Mouse (Mus musculus) intestine, embryonic 15.5 days (tissue): Measurements from ENCODE around the gene Nrip3. TPM values are rescaled to one million over a fixed set of nuclear protein-coding genes. Genes with fewer than 3 reads are reported as not detected.

Experiments
- ATAC-seq: fragments of 200-750 bp; cut with Nextera tagmentation; 2 replicates; pipeline ENCODE4 v1.8.0; 2017; ENCODE audit warnings: moderate TSS enrichment, moderate library complexity
- H3K27ac ChIP-seq: fragments of 300-500 bp; sonication (generic); 2 replicates; pipeline ENCODE4 v1.5.1; 2015; ENCODE audit warnings: mild to moderate bottlenecking, inconsistent platforms
- H3K27me3 ChIP-seq: fragments of 300-500 bp; sonication (generic); replicated peaks from 2 replicates; pipeline ENCODE4 v1.6.1; 2015; ENCODE audit warnings: inconsistent platforms
- H3K36me3 ChIP-seq: fragments of 300-500 bp; sonication (generic); 2 replicates; pipeline ENCODE4 v1.6.1; 2015; ENCODE audit warnings: inconsistent platforms
- H3K4me1 ChIP-seq: fragments of 300-500 bp; sonication (generic); replicated peaks from 2 replicates; pipeline ENCODE4 v1.6.1; 2015; ENCODE audit warnings: inconsistent platforms
- H3K4me2 ChIP-seq: fragments of 300-500 bp; sonication (generic); replicated peaks from 2 replicates; pipeline ENCODE4 v1.6.1; 2015; ENCODE audit warnings: mild to moderate bottlenecking, inconsistent platforms
- H3K4me3 ChIP-seq: fragments of 300-500 bp; sonication (generic); replicated peaks from 2 replicates; pipeline ENCODE4 v1.5.1; 2015; ENCODE audit warnings: inconsistent platforms
- H3K9ac ChIP-seq: fragments of 300-500 bp; sonication (generic); 2 replicates; pipeline ENCODE4 v1.6.1; 2015; ENCODE audit warnings: inconsistent platforms
- H3K9me3 ChIP-seq: fragments of 300-500 bp; sonication (generic); 2 replicates; pipeline ENCODE4 v1.6.1; 2016; ENCODE audit warnings: inconsistent platforms
- WGBS: fragments of 180-500 bp; shearing (Covaris S2); methylation state at CpG from one replicate; pipeline ENCODE4 v1.1.7; 2015; 5-methylcytosine and 5-hydroxymethylcytosine counted together
- polyA plus RNA-seq: library from polyadenylated mRNA; unstranded; fragments of >200 nt; fragmentation: Nextera tagmentation; extraction: Ambion mirVana; gene quantifications from 2 replicates; pipeline ENCODE4 v1.2.1, GENCODE M21; 2015

Gene Nrip3
- polyA plus RNA-seq = 0.33 and 0.36 TPM in 2 replicates

- Histone ChIP-seq H3K4me2 (peak within 1 kb of the TSS; percentile 98), H3K9me3 (no peaks in the 10 kb centered on the region), H3K27ac (no peak within 1 kb of the TSS), H3K36me3 (no peaks in the 10 kb centered on the region), H3K4me1 (peaks cover 12% of the 10 kb centered on the region), H3K9ac (peak within 1 kb of the TSS; percentile 24), H3K27me3 (peaks cover 32% of the 10 kb centered on the region), H3K4me3 (peak within 1 kb of the TSS; percentile 47)
- ATAC-seq = peak; percentile 95
- WGBS = 3% methylated on average over 52 of the region's 52 CpGs
These were observed at the start of gene Nrip3 for GRCm38 (mm10) chr7:109781470-109782203. TSS of gene Nrip3 (minus strand) at chr7:109782025.

DNA sequence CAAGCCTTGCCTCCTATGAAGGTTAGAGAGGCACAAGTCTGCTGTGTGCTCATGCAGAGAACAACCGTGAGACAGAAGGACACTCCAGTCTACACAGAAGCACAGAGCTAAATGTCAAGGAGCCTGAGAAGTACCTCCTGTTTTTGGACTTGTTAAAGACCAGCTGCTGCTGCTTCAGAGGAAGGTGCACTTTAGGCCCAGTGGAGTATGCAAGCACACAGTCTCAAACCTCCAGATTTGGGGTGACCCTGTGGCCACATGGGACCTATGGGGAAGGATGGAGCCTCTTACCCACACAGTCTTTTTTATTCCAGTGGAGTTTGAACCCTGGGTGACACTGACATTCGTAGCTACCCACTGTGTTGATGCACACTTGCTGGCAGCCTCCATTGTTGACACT is 49.6 kb upstream of the Nrip3 start:
- ATAC-seq = no peak

GRCm38 (mm10) chr7:109826911-109827310 is 45.1 kb upstream of the Nrip3 start:
- WGBS = 44% methylated on average over 8 of the region's 8 CpGs
- peak; percentile 47; the same call in 1 of the 2 replicates for ATAC-seq
- H3K4me2 ChIP-seq = no peak overlapping the region
- H3K36me3 ChIP-seq = no peaks in the 10 kb centered on the region
- 0 out of 2 replicates have a peak, but pooled peaks cover 4% of the 10 kb centered on the region for H3K4me1 ChIP-seq
- H3K9me3 ChIP-seq = no peaks in the 10 kb centered on the region
- H3K27ac ChIP-seq = no peak overlapping the region
- no peak overlapping the region for H3K4me3 ChIP-seq
- no peak overlapping the region for H3K9ac ChIP-seq
- no peaks in the 10 kb centered on the region for H3K27me3 ChIP-seq

More for the DNA sequence above, 49.6 kb upstream of the Nrip3 start:
- Histone ChIP-seq H3K4me1 (0 out of 2 replicates have a peak, but pooled peaks cover 4% of the 10 kb centered on the region), H3K27ac (no peak overlapping the region), H3K27me3 (no peaks in the 10 kb centered on the region), H3K9me3 (no peaks in the 10 kb centered on the region), H3K9ac (no peak overlapping the region), H3K36me3 (no peaks in the 10 kb centered on the region), H3K4me3 (no peak overlapping the region), H3K4me2 (no peak overlapping the region)
- WGBS = 63% methylated on average over 2 of the region's 2 CpGs

- H3K27ac ChIP-seq = peak overlapping the region; percentile 58; the same call in 1 of the 2 replicates
- WGBS = 43% methylated on average over 14 of the region's 14 CpGs
- H3K4me3 ChIP-seq = no peak overlapping the region
These were observed 43.5 kb upstream of the Nrip3 start for GRCm38 (mm10) chr7:109825293-109825692.

DNA sequence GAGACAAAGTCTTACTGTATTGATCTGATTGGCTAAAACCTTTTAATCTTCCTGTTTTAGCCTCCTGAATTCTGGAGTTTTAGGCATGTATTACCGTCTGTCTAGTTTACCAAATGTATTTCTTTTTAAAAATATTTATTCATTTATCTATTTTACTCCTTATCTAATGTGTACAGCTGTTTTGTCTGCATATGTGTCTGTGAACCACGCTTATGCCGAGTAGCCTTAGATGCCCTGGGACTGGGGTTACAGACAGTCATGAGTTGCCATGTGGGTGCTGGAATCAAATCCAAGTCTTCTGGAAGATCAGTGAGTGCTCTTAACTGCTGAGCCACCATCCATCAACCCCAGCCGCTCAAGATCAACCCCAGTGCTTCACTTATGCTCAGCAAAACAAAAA is 36.8 kb upstream of the Nrip3 start:
- Histone ChIP-seq H3K4me1 (no peaks in the 10 kb centered on the region), H3K4me2 (no peak overlapping the region), H3K9ac (no peak overlapping the region), H3K9me3 (no peaks in the 10 kb centered on the region), H3K27me3 (no peaks in the 10 kb centered on the region), H3K27ac (no peak overlapping the region), H3K36me3 (no peaks in the 10 kb centered on the region), H3K4me3 (no peak overlapping the region)
- whole genome bisulfite sequencing = 79% methylated on average over 4 of the region's 4 CpGs
- ATAC-seq = no peak

More at GRCm38 (mm10) chr7:109825293-109825692, 43.5 kb upstream of the Nrip3 start:
- ATAC-seq = peak; percentile 61
- Histone ChIP-seq H3K4me2 (peak overlapping the region; percentile 33; the same call in 1 of the 2 replicates), H3K4me1 (0 out of 2 replicates have a peak, but pooled peaks cover 4% of the 10 kb centered on the region), H3K27me3 (no peaks in the 10 kb centered on the region), H3K36me3 (no peaks in the 10 kb centered on the region), H3K9me3 (no peaks in the 10 kb centered on the region), H3K9ac (no peak overlapping the region)

GRCm38 (mm10) chr7:109817954-109818353 is 36.1 kb upstream of the Nrip3 start:
- no peak overlapping the region for H3K27ac ChIP-seq
- H3K4me2 ChIP-seq = no peak overlapping the region
- ATAC-seq = no peak

GRCm38 (mm10) chr7:109813330-109814140 is 31.7 kb upstream of the Nrip3 start:
- no peaks in the 10 kb centered on the region for H3K4me1 ChIP-seq
- H3K27me3 ChIP-seq = no peaks in the 10 kb centered on the region
- no peak overlapping the region for H3K27ac ChIP-seq
- WGBS = 67% methylated on average over 4 of the region's 4 CpGs
- H3K36me3 ChIP-seq = no peaks in the 10 kb centered on the region
- no peak overlapping the region for H3K9ac ChIP-seq
- no peak for ATAC-seq
- H3K4me2 ChIP-seq = no peak overlapping the region
- no peaks in the 10 kb centered on the region for H3K9me3 ChIP-seq
- no peak overlapping the region for H3K4me3 ChIP-seq

More at GRCm38 (mm10) chr7:109817954-109818353, 36.1 kb upstream of the Nrip3 start:
- no peaks in the 10 kb centered on the region for H3K9me3 ChIP-seq
- H3K27me3 ChIP-seq = no peaks in the 10 kb centered on the region
- H3K4me3 ChIP-seq = no peak overlapping the region
- no peak overlapping the region for H3K9ac ChIP-seq
- H3K36me3 ChIP-seq = no peaks in the 10 kb centered on the region
- H3K4me1 ChIP-seq = no peaks in the 10 kb centered on the region

GRCm38 (mm10) chr7:109807616-109808485 is 26.0 kb upstream of the Nrip3 start:
- Histone ChIP-seq H3K9me3 (no peaks in the 10 kb centered on the region), H3K27ac (no peak overlapping the region), H3K4me1 (no peaks in the 10 kb centered on the region), H3K4me3 (no peak overlapping the region), H3K27me3 (no peaks in the 10 kb centered on the region), H3K36me3 (no peaks in the 10 kb centered on the region), H3K4me2 (no peak overlapping the region), H3K9ac (no peak overlapping the region)
- ATAC-seq = no peak
- 78% methylated on average over 8 of the region's 8 CpGs for WGBS

DNA sequence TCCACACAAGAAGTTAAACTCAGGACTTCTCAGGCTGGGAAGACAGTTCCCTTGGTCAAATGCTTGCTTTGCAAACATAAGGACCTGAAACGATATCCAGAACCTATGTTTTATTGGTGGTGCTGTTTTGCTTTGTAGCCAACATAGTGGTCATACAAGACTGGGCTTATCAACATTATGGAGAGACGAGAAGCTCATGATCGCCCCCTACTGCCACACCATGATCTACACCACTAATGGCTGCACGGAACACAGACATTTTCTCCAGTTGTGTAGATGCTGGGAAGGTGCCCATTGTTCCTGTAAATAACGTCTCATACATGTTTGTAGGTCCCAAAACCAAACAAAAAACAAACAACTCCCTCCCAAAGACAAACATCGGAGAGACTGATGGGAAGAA is 23.0 kb upstream of the Nrip3 start:
- Histone ChIP-seq H3K4me1 (no peaks in the 10 kb centered on the region), H3K4me3 (no peak overlapping the region), H3K4me2 (no peak overlapping the region), H3K9me3 (no peaks in the 10 kb centered on the region), H3K27ac (no peak overlapping the region), H3K9ac (no peak overlapping the region), H3K36me3 (no peaks in the 10 kb centered on the region), H3K27me3 (no peaks in the 10 kb centered on the region)
- 59% methylated on average over 6 of the region's 6 CpGs for WGBS
- no peak for ATAC-seq

DNA sequence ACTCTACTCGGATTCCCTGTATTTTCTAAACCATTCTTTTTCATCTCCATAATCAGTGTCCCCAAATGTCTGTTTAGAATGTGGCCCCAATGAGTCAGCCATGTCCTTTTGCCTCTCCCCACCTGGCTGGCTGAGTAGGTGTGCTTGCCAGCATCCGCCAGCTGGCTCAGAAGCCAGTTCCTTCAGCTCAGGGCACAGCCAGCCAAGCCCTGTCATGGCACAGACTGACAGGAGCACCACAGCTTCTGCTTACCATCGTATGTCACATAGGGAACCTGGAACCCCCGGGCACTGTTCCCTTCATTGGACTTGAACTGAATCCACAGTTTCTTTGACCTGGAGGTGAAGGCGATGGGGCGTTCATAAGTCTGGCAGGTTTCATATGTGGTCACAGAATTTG is 22.5 kb upstream of the Nrip3 start:
- no peaks in the 10 kb centered on the region for H3K36me3 ChIP-seq
- no peak for ATAC-seq
- H3K9ac ChIP-seq = no peak overlapping the region
- no peaks in the 10 kb centered on the region for H3K9me3 ChIP-seq
- no peak overlapping the region for H3K4me3 ChIP-seq
- H3K4me1 ChIP-seq = no peaks in the 10 kb centered on the region
- no peaks in the 10 kb centered on the region for H3K27me3 ChIP-seq
- WGBS = 92% methylated on average over 6 of the region's 6 CpGs
- H3K27ac ChIP-seq = no peak overlapping the region
- no peak overlapping the region for H3K4me2 ChIP-seq

- Histone ChIP-seq H3K27ac (no peak overlapping the region), H3K27me3 (no peaks in the 10 kb centered on the region), H3K4me3 (no peak overlapping the region), H3K4me1 (no peaks in the 10 kb centered on the region), H3K4me2 (no peak overlapping the region), H3K9ac (no peak overlapping the region), H3K9me3 (no peaks in the 10 kb centered on the region), H3K36me3 (no peaks in the 10 kb centered on the region)
- 42% methylated on average over 1 of the region's 1 CpGs for WGBS
- no peak for ATAC-seq
These were observed 21.7 kb upstream of the Nrip3 start for GRCm38 (mm10) chr7:109803516-109803915.

- no peaks in the 10 kb centered on the region for H3K27me3 ChIP-seq
- H3K4me1 ChIP-seq = no peaks in the 10 kb centered on the region
- no peak overlapping the region for H3K4me2 ChIP-seq
- no peak overlapping the region for H3K9ac ChIP-seq
- H3K4me3 ChIP-seq = no peak overlapping the region
- H3K27ac ChIP-seq = no peak overlapping the region
- H3K36me3 ChIP-seq = no peaks in the 10 kb centered on the region
- 74% methylated on average over 4 of the region's 4 CpGs for WGBS
- H3K9me3 ChIP-seq = no peaks in the 10 kb centered on the region
- no peak for ATAC-seq
These were observed 18.8 kb upstream of the Nrip3 start for GRCm38 (mm10) chr7:109800626-109801025.
